In the genomic region with DNA sequence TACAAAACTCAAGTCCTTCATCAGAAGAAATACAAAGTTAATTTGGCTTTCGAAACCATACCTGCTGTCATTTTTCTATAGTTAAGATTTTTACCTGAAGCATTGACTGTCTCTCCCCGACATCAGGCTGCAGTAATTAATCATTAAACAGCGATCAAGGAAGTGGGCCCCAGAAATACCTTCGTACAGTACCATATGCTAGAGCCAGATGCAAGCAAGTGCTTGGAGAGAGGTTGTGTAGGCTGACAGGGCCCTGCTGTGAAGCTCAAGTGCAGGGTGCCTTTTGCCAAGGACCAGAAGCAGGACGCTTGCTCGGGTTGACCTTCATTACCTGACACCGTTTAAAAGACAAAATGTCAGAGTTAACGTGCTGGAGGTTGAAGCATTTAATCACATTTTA, we compare ENCODE assay signal across 21 mouse cellular contexts.
DNase-seq lines count a peak whose midpoint lies in the region; ATAC-seq and TF ChIP-seq lines count a peak whose summit lies in the region.
"Had no signal": no experiment of that assay in that cellular context is flagged by ENCODE, and none has a peak within 500 bp of the region (broad histone marks: within the 10 kb centered on the region; RNA-seq: fewer than 3 reads in every experiment).

No protein-coding gene starts in this region.

- no peak overlapping the region for H3K4me3 ChIP-seq in kidney, embryonic 16.5 days (ENCODE audit: low read length)
- no peak overlapping the region for H3K4me3 ChIP-seq in intestine, postnatal 0 days (ENCODE audit: low read depth, low read length)
- H3K4me3 ChIP-seq: embryonic facial prominence, embryonic 13.5 days; forebrain, embryonic 12.5 days; heart, adult 2 months; heart, embryonic 15.5 days; hindbrain, embryonic 13.5 days had no signal

- TF ChIP-seq CTCF in intestine, postnatal 0 days (IDR thresholded peaks at IDR 0.05; ENCODE audit: low read depth) = no peak

- H3K27ac ChIP-seq in kidney, embryonic 16.5 days (ENCODE audit: low read length) = no peak overlapping the region
- no peak overlapping the region for H3K27ac ChIP-seq in intestine, postnatal 0 days (ENCODE audit: low read depth, low read length)
- H3K27ac ChIP-seq: embryonic facial prominence, embryonic 13.5 days; forebrain, embryonic 12.5 days; heart, adult 2 months; heart, embryonic 15.5 days; hindbrain, embryonic 13.5 days had no signal

- H3K27me3 ChIP-seq in kidney, embryonic 16.5 days (ENCODE audit: insufficient read depth, low read length) = no peaks in the 10 kb centered on the region
- no peaks in the 10 kb centered on the region for H3K27me3 ChIP-seq in intestine, postnatal 0 days (replicated peaks; ENCODE audit: control insufficient read depth, insufficient read depth, low read length)
- H3K27me3 ChIP-seq: CH12.LX; embryonic facial prominence, embryonic 13.5 days; forebrain, embryonic 12.5 days; heart, embryonic 15.5 days; hindbrain, embryonic 13.5 days had no signal

- no peaks in the 10 kb centered on the region for H3K4me1 ChIP-seq in kidney, embryonic 16.5 days (ENCODE audit: insufficient read depth, low read length)
- no peaks in the 10 kb centered on the region for H3K4me1 ChIP-seq in intestine, postnatal 0 days (replicated peaks; ENCODE audit: control insufficient read depth, insufficient read depth, low read length)
- H3K4me1 ChIP-seq: embryonic facial prominence, embryonic 13.5 days; forebrain, embryonic 12.5 days; heart, embryonic 15.5 days; hindbrain, embryonic 13.5 days had no signal

- H3K4me2 ChIP-seq in kidney, embryonic 16.5 days (replicated peaks; ENCODE audit: low read depth, low read length) = no peak overlapping the region
- H3K4me2 ChIP-seq in intestine, postnatal 0 days (replicated peaks; ENCODE audit: low read depth) = no peak overlapping the region
- H3K4me2 ChIP-seq: embryonic facial prominence, embryonic 13.5 days; forebrain, embryonic 12.5 days; heart, embryonic 11.5 days; heart, embryonic 15.5 days; hindbrain, embryonic 13.5 days had no signal

- no peaks in the 10 kb centered on the region for H3K36me3 ChIP-seq in kidney, embryonic 16.5 days (ENCODE audit: insufficient read depth, low read length)
- no peaks in the 10 kb centered on the region for H3K36me3 ChIP-seq in intestine, postnatal 0 days (ENCODE audit: control insufficient read depth, insufficient read depth)
- H3K36me3 ChIP-seq: embryonic facial prominence, embryonic 13.5 days; forebrain, embryonic 12.5 days; heart, embryonic 15.5 days; hindbrain, embryonic 13.5 days had no signal

- 0 out of 2 replicates have a peak, but pooled peaks have one; percentile 75 for ATAC-seq in kidney, embryonic 16.5 days (ENCODE audit: low FRiP score, low TSS enrichment)
- peak; percentile 74 for ATAC-seq in intestine, postnatal 0 days
- ATAC-seq: forebrain, postnatal 0 days had no signal

- no peak for DNase-seq in kidney, postnatal 4 days
- DNase-seq in ES-CJ7 (ENCODE audit: low read depth, low spot score) (peak; percentile 7), ZHBTc4 (ENCODE audit: low read depth, low spot score) (peak; percentile 6)
- no peak for DNase-seq in left cerebral cortex, postnatal 10 days (ENCODE audit: extremely low spot score in 1 of 2, low spot score in 2 of 2)
- DNase-seq: adrenal gland, adult 2 months; adrenal gland, postnatal 25 days; cerebellum, adult 18-20 months; cerebellum, adult 9-11 months; cerebellum, postnatal 36 days; forebrain, postnatal 0 days; gastrocnemius, postnatal 14 days; heart, adult 2 months; heart, postnatal 14 days had no signal

- 49% methylated on average over 8 of the region's 8 CpGs for WGBS in kidney, embryonic 16.5 days
- WGBS in intestine, postnatal 0 days = 60% methylated on average over 8 of the region's 8 CpGs

- no peaks in the 10 kb centered on the region for H3K9me3 ChIP-seq in kidney, embryonic 16.5 days (ENCODE audit: low read length)
- H3K9me3 ChIP-seq in intestine, postnatal 0 days (ENCODE audit: control insufficient read depth) = no peaks in the 10 kb centered on the region
- H3K9me3 ChIP-seq: embryonic facial prominence, embryonic 13.5 days; forebrain, embryonic 12.5 days; heart, embryonic 15.5 days; hindbrain, embryonic 13.5 days had no signal

- H3K9ac ChIP-seq in kidney, embryonic 16.5 days (replicated peaks; ENCODE audit: low read length) = no peak overlapping the region
- no peak overlapping the region for H3K9ac ChIP-seq in intestine, postnatal 0 days (ENCODE audit: low read depth, low read length)
- H3K9ac ChIP-seq: embryonic facial prominence, embryonic 13.5 days; forebrain, embryonic 12.5 days; forebrain, postnatal 0 days; heart, embryonic 15.5 days; hindbrain, embryonic 13.5 days had no signal

- intact Hi-C loops in left cerebral cortex, postnatal 10 days (cut with DNase I) = no loop called here

Comparison
In these comparisons a context has a peak if more than half of its experiments do, and no peak if none do; other contexts are left out.
1. DNase-seq: peak in ES-CJ7 (single experiment) and ZHBTc4 (single experiment); none in kidney, postnatal 4 days (0 of 2) and left cerebral cortex, postnatal 10 days (0 of 2).